Comparison of ENCODE assay signal across 28 mouse cellular contexts in the genomic region with DNA sequence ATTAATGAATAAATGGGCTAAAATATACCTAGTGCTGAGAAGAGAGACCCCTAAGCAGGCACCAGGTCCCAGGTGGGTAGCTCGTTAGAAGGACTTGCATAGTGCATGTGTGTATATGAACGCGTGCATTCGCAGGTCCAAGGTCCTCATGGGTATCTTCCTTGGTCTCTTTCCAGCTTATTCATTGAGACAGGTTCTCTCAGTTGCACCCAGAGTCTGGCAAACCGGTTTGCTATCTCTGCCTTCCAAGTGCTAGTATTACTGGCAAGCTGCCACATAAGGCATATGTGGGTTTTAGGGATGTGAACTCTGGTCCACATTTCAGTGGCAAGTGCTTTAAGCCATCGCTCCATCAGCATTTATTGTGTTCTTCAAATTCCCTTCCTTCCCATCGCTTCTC.
A peak's percentile ranks its signal among the peaks of the same experiment; 100 is the strongest.
DNase-seq lines count a peak whose midpoint lies in the region; ATAC-seq and TF ChIP-seq lines count a peak whose summit lies in the region.
"Had no signal": no experiment of that assay in that cellular context is flagged by ENCODE, and none has a peak within 500 bp of the region (broad histone marks: within the 10 kb centered on the region; RNA-seq: fewer than 3 reads in every experiment).

No protein-coding gene starts in this region.

- no peak for ATAC-seq in heart, postnatal 0 days (ENCODE audit: insufficient read depth, low read depth)
- no peak for ATAC-seq in liver, embryonic 11.5 days (replicated peaks; ENCODE audit: low FRiP score)
- ATAC-seq: forebrain, embryonic 13.5 days; midbrain, embryonic 15.5 days; Patski had no signal

- H3K4me1 ChIP-seq in heart, postnatal 0 days (ENCODE audit: control insufficient read depth, insufficient read depth): peaks cover 29% of the 10 kb centered on the region
- no peaks in the 10 kb centered on the region for H3K4me1 ChIP-seq in liver, embryonic 11.5 days (replicated peaks; ENCODE audit: control insufficient read depth, insufficient read depth, low read length)
- H3K4me1 ChIP-seq: embryonic facial prominence, embryonic 12.5 days; liver, embryonic 13.5 days; stomach, embryonic 15.5 days had no signal

- no peak overlapping the region for H3K27ac ChIP-seq in heart, postnatal 0 days (ENCODE audit: low read depth)
- no peak overlapping the region for H3K27ac ChIP-seq in liver, embryonic 11.5 days (ENCODE audit: low read depth, low read length)
- H3K27ac ChIP-seq: embryonic facial prominence, embryonic 12.5 days; forebrain, embryonic 13.5 days; heart, embryonic 13.5 days; hindbrain, embryonic 15.5 days; limb, embryonic 13.5 days; liver, embryonic 13.5 days; midbrain, embryonic 15.5 days; neural tube, embryonic 12.5 days; stomach, embryonic 15.5 days had no signal

- no peaks in the 10 kb centered on the region for H3K36me3 ChIP-seq in heart, postnatal 0 days (replicated peaks; ENCODE audit: control insufficient read depth, insufficient read depth, low read length)
- no peaks in the 10 kb centered on the region for H3K36me3 ChIP-seq in liver, embryonic 11.5 days (ENCODE audit: control insufficient read depth, insufficient read depth, low read length)
- H3K36me3 ChIP-seq: embryonic facial prominence, embryonic 12.5 days; G1E; heart, embryonic 13.5 days; hindbrain, embryonic 15.5 days; limb, embryonic 13.5 days; liver, embryonic 13.5 days; midbrain, embryonic 15.5 days; neural tube, embryonic 12.5 days; stomach, embryonic 15.5 days had no signal

- TF ChIP-seq CTCF in heart, postnatal 0 days (IDR thresholded peaks at IDR 0.05; ENCODE audit: low read depth): no peak

- H3K9ac ChIP-seq in heart, postnatal 0 days (replicated peaks; ENCODE audit: low read depth, low read length): no peak overlapping the region
- H3K9ac ChIP-seq in liver, embryonic 11.5 days (ENCODE audit: low read depth, low read length): no peak overlapping the region
- H3K9ac ChIP-seq: embryonic facial prominence, embryonic 12.5 days; forebrain, embryonic 13.5 days; heart, embryonic 13.5 days; hindbrain, embryonic 15.5 days; limb, embryonic 13.5 days; liver, embryonic 13.5 days; midbrain, embryonic 15.5 days; neural tube, embryonic 12.5 days; stomach, embryonic 15.5 days had no signal

- no peak for TF ChIP-seq EP300 in heart, postnatal 0 days (IDR thresholded peaks at IDR 0.05; ENCODE audit: low read depth)

- intact Hi-C loops in heart, postnatal 36 days (cut with DNase I): no loop called here

- H3K4me3 ChIP-seq in heart, postnatal 0 days (ENCODE audit: low read depth, low read length): no peak overlapping the region
- no peak overlapping the region for H3K4me3 ChIP-seq in liver, embryonic 11.5 days (ENCODE audit: low read depth, low read length)
- H3K4me3 ChIP-seq: embryonic facial prominence, embryonic 12.5 days; erythroblast, embryonic 14.5 days; forebrain, embryonic 13.5 days; heart, embryonic 13.5 days; hindbrain, embryonic 15.5 days; limb, embryonic 13.5 days; liver, embryonic 13.5 days; midbrain, embryonic 15.5 days; neural tube, embryonic 12.5 days; stomach, embryonic 15.5 days had no signal

- no peaks in the 10 kb centered on the region for H3K27me3 ChIP-seq in heart, postnatal 0 days (ENCODE audit: control insufficient read depth, insufficient read depth, low read length)
- H3K27me3 ChIP-seq in liver, embryonic 11.5 days (replicated peaks; ENCODE audit: control insufficient read depth, insufficient read depth, low read length): no peaks in the 10 kb centered on the region
- H3K27me3 ChIP-seq: CH12.LX; embryonic facial prominence, embryonic 12.5 days; forebrain, embryonic 13.5 days; heart, embryonic 13.5 days; hindbrain, embryonic 15.5 days; midbrain, embryonic 15.5 days; neural tube, embryonic 12.5 days; Patski; stomach, embryonic 15.5 days had no signal

- H3K4me2 ChIP-seq in heart, postnatal 0 days (ENCODE audit: low read depth, low read length): no peak overlapping the region
- no peak overlapping the region for H3K4me2 ChIP-seq in liver, embryonic 11.5 days
- H3K4me2 ChIP-seq: embryonic facial prominence, embryonic 12.5 days; forebrain, embryonic 13.5 days; heart, embryonic 13.5 days; hindbrain, embryonic 15.5 days; limb, embryonic 13.5 days; liver, embryonic 13.5 days; midbrain, embryonic 15.5 days; neural tube, embryonic 12.5 days; stomach, embryonic 15.5 days had no signal

- peak; percentile 59 to 67 for DNase-seq in cerebellum, postnatal 10 days
- no peak for DNase-seq in cerebellum, postnatal 36 days
- DNase-seq in heart, postnatal 0 days (ENCODE audit: low spot score): peak; percentile 24
- no peak for DNase-seq in heart, postnatal 36 days
- DNase-seq in gonadal fat pad, adult 2 months (ENCODE audit: low read depth): peak; percentile 98
- DNase-seq in skeletal muscle tissue, adult 2 months (ENCODE audit: low read depth, low spot score): peak; percentile 64
- no peak for DNase-seq in liver, embryonic 11.5 days (ENCODE audit: low spot score)
- DNase-seq: adrenal gland, adult 2 months; B cell, adult 2 months; kidney, postnatal 36 days; liver, embryonic 13.5 days; lung, adult 2 months; lung, postnatal 4 days; right cerebral cortex, postnatal 25 days; thymus, adult 18-20 months; thymus, postnatal 36 days had no signal

- WGBS in heart, postnatal 0 days: 51% methylated on average over 7 of the region's 7 CpGs
- 92% methylated on average over 7 of the region's 7 CpGs for WGBS in liver, embryonic 11.5 days

- no peaks in the 10 kb centered on the region for H3K9me3 ChIP-seq in heart, postnatal 0 days (replicated peaks; ENCODE audit: control insufficient read depth, low read length)
- no peaks in the 10 kb centered on the region for H3K9me3 ChIP-seq in liver, embryonic 11.5 days (ENCODE audit: control insufficient read depth, low read length)
- H3K9me3 ChIP-seq: embryonic facial prominence, embryonic 12.5 days; forebrain, embryonic 13.5 days; G1E; heart, embryonic 13.5 days; hindbrain, embryonic 15.5 days; limb, embryonic 13.5 days; liver, embryonic 13.5 days; midbrain, embryonic 15.5 days; neural tube, embryonic 12.5 days; stomach, embryonic 15.5 days had no signal

Comparison
In these comparisons a context has a peak if more than half of its experiments do, and no peak if none do; other contexts are left out.
1. DNase-seq: peak in cerebellum, postnatal 10 days (2 of 2), heart, postnatal 0 days (single experiment), gonadal fat pad, adult 2 months (single experiment) and skeletal muscle tissue, adult 2 months (single experiment); none in cerebellum, postnatal 36 days (0 of 2), heart, postnatal 36 days (0 of 2) and liver, embryonic 11.5 days (single experiment).